Mouse (Mus musculus) liver, adult 2 months (tissue): ENCODE measurements around the gene Apba2.

ENCODE experiments used
- CTCF ChIP-seq: fragments of 200-500 bp; IDR thresholded peaks from 2 replicates; pipeline ENCODE4 v1.5.1; 2011; ENCODE audit warnings: low read depth, low read length, control low read depth
- POLR2A ChIP-seq: fragments of 200-500 bp; IDR thresholded peaks from 2 replicates; pipeline ENCODE4 v1.6.1; 2011; ENCODE audit warnings: low read length, control low read depth; ENCODE audit not compliant: insufficient read depth; ENCODE audit errors: extremely low read depth

- TF ChIP-seq CTCF (no peak), POLR2A (no peak)
Measured at GRCm38 (mm10) chr7:64586133-64586532, 84.6 kb downstream of the Apba2 start.
